Mouse (Mus musculus): ENCODE measurements around the gene Megf11. TPM values are rescaled to one million over a fixed set of nuclear protein-coding genes. Genes with fewer than 3 reads are reported as not detected.
"Not testable (repeated sequence)": the region's sequence is repeated elsewhere in the genome, so short reads cannot be mapped to it uniquely, and the experiment has no call there.

Gene Megf11
- polyA plus RNA-seq, 1 experiment, result not detected

GRCm38 (mm10) chr9:64652841-64653361 is 267.5 kb downstream of the Megf11 start:
- Histone ChIP-seq H3K4me1 (ENCODE audit: control insufficient read depth, insufficient read depth, insufficient read length, low read length) (no peaks in the 10 kb centered on the region), H3K4me3 (ENCODE audit: insufficient read depth, low read depth, low read length) (no peak overlapping the region), H3K27ac (replicated peaks; ENCODE audit: low read depth, low read length) (no peak overlapping the region)

GRCm38 (mm10) chr9:64654723-64655122 is 269.3 kb downstream of the Megf11 start:
- no peaks in the 10 kb centered on the region for H3K4me1 ChIP-seq (ENCODE audit: control insufficient read depth, insufficient read depth, insufficient read length, low read length)
- no peak overlapping the region for H3K4me3 ChIP-seq (ENCODE audit: insufficient read depth, low read depth, low read length)
- H3K27ac ChIP-seq (replicated peaks; ENCODE audit: low read depth, low read length), result no peak overlapping the region

DNA sequence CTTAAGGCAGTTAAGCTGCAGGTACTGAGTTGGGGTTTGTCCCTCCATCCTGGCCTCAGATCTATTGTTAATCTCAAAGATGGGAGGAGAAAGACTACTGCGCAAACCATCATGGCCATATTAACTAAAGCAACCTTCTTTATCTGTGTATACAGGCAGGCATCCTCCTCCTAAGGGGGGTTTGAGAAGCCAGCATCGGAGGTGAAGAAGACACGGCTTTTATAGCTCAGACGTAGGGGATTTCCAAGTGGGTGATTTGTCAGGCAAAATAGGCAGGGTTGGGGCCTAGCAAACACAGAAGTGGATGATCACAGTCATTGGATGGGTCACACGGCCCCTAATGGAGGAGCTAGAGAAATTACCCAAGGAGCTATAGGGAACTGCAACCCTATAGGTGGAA is 271.2 kb downstream of the Megf11 start:
- Histone ChIP-seq H3K4me3 (ENCODE audit: insufficient read depth, low read depth, low read length) (no peak overlapping the region), H3K27ac (replicated peaks; ENCODE audit: low read depth, low read length) (no peak overlapping the region), H3K4me1 (ENCODE audit: control insufficient read depth, insufficient read depth, insufficient read length, low read length) (no peaks in the 10 kb centered on the region)

- H3K27ac ChIP-seq (replicated peaks; ENCODE audit: low read depth, low read length), result no peak overlapping the region
Observed at GRCm38 (mm10) chr9:64660222-64660621, 274.8 kb downstream of the Megf11 start.

DNA sequence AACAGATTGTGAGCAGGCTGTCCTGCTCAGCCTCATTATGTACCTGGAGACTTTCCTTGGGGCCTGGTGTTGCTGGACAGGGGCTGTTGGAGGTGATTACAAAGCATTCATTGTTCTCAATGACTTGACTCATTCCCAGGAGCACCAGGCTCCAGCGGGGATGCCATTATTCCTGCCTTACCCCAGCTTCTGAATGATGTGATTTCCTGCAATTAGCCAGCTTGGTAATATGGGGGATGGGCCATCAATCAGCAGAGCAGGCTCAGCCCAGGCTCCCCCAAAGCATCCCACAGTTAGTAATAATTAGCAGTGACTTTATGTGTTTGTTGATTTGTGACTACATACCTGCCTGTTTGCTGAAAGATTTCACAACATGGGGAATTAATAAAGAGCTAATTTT is 279.2 kb downstream of the Megf11 start:
- H3K27ac ChIP-seq (replicated peaks; ENCODE audit: low read depth, low read length), result no peak overlapping the region
- no peaks in the 10 kb centered on the region for H3K4me1 ChIP-seq (ENCODE audit: control insufficient read depth, insufficient read depth, insufficient read length, low read length)
- H3K4me3 ChIP-seq (ENCODE audit: insufficient read depth, low read depth, low read length), result no peak overlapping the region

More at GRCm38 (mm10) chr9:64660222-64660621, 274.8 kb downstream of the Megf11 start:
- Histone ChIP-seq H3K4me3 (ENCODE audit: insufficient read depth, low read depth, low read length) (no peak overlapping the region), H3K4me1 (ENCODE audit: control insufficient read depth, insufficient read depth, insufficient read length, low read length) (no peaks in the 10 kb centered on the region)

- Histone ChIP-seq H3K27ac (replicated peaks; ENCODE audit: low read depth, low read length) (no peak overlapping the region), H3K4me3 (ENCODE audit: insufficient read depth, low read depth, low read length) (no peak overlapping the region), H3K4me1 (ENCODE audit: control insufficient read depth, insufficient read depth, insufficient read length, low read length) (no peaks in the 10 kb centered on the region)
Observed at GRCm38 (mm10) chr9:64666549-64666948, 281.1 kb downstream of the Megf11 start.

- no peak overlapping the region for H3K4me3 ChIP-seq (ENCODE audit: insufficient read depth, low read depth, low read length)
- H3K4me1 ChIP-seq (ENCODE audit: control insufficient read depth, insufficient read depth, insufficient read length, low read length), result no peaks in the 10 kb centered on the region
- no peak overlapping the region for H3K27ac ChIP-seq (replicated peaks; ENCODE audit: low read depth, low read length)
Observed at GRCm38 (mm10) chr9:64667513-64667912, 282.1 kb downstream of the Megf11 start.

DNA sequence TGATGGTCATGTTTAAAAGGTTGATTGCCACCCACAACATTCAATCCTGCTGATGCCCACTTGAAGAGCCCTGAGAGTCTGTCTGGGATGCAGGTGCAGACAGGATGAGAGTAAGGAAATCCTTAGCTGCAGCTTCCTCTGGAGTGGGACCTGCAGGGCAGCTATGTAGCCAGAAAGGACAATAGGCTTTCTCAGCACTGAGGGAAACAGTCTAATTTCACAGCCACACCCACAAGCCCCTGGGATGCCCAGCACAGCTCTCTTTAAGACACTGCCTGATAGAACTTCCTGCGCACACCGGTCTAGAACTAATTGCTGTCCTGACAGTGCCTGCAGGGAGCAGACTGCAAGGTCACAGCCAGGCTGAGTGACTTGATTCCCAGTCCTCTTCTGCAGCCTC is 282.6 kb downstream of the Megf11 start:
- Histone ChIP-seq H3K4me3 (ENCODE audit: insufficient read depth, low read depth, low read length) (no peak overlapping the region), H3K27ac (replicated peaks; ENCODE audit: low read depth, low read length) (no peak overlapping the region), H3K4me1 (ENCODE audit: control insufficient read depth, insufficient read depth, insufficient read length, low read length) (no peaks in the 10 kb centered on the region)

DNA sequence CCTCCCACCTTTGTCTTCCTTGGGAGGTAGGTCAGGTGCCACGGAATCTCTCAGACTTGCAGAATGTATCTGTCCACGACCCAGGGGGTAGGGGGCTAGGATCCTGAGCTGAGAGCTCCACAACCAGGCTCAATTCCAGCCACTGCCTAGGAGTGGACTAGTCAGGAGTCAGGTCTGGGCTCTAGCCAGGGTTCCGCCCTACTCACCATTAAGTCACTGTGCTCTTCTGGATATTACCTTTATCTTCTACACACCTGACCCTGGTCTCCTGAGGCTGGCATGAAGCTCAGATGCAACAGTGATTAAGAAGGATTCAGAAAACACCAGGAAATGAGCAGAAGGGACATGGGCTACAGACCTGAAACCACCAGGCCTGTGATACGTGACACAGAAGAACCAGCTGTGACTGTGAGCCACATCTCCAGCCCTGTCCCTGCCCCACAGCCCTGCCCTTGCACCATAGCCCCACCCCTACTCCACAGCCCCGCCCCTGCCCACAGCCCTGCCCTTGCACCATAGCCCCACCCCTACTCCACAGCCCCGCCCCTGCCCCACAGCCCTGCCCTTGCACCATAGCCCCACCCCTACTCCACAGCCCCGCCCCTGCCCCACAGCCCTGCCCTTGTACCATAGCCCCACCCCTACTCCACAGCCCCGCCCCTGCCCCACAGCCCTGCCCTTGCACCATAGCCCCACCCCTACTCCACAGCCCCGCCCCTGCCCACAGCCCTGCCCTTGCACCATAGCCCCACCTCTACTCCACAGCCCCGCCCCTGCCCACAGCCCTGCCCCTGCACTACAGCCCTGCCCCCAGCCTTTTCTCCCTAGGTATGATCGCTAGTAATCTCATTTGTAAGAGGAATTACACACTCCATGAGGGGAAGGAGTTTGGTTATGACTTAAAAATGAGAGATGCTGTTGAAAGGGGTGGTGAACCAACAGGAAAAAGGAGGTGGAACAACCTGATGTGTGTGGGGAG is 286.2 kb downstream of the Megf11 start:
- not testable (repeated sequence) for H3K27ac ChIP-seq (replicated peaks; ENCODE audit: low read depth, low read length); H3K4me3 ChIP-seq (ENCODE audit: insufficient read depth, low read depth, low read length); H3K4me1 ChIP-seq (ENCODE audit: control insufficient read depth, insufficient read depth, insufficient read length, low read length)

DNA sequence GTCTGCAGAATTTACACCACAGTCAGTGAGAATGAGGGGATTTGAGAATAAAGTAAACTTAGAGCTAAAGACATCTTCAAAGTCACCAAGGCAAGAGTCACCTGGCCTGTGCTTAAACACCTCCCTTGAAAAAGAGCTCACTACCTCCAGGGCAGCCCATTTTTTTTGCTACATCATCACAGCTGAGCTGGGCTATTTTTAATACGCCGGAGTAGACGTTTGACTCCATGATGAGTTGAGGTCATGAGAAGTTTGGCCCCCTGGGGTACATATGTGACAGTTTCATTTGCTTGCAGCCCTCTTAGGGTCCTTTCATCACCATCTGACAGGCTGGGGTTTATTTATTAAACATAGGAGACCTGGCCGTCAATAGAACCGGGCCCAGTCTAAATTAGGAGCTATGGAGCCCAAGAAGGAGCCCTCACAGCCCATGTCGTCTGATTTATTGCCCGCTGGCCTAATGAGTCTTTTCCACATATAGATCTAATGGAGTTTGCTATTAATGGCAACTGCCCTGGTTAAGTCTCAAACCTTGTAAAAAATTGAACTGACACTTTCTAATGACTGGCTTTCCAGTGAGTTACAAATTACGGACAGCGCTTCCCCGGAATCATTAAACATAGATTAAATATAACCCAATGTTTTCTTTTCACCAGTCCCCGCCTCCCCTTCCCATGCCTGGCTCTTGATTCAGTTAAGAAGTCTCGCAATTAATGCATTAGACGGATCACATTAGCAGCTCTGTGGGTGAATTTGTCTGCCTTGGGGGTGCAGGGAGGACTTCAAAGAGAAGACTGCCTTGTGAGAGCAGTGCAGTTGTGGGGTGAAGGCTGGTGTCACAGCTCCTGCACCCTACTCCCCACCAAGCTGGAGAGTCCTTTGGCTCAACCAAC is 301.9 kb downstream of the Megf11 start:
- Histone ChIP-seq H3K27ac (replicated peaks; ENCODE audit: low read depth, low read length) (no peak overlapping the region), H3K4me3 (ENCODE audit: insufficient read depth, low read depth, low read length) (no peak overlapping the region), H3K4me1 (ENCODE audit: control insufficient read depth, insufficient read depth, insufficient read length, low read length) (no peaks in the 10 kb centered on the region)

DNA sequence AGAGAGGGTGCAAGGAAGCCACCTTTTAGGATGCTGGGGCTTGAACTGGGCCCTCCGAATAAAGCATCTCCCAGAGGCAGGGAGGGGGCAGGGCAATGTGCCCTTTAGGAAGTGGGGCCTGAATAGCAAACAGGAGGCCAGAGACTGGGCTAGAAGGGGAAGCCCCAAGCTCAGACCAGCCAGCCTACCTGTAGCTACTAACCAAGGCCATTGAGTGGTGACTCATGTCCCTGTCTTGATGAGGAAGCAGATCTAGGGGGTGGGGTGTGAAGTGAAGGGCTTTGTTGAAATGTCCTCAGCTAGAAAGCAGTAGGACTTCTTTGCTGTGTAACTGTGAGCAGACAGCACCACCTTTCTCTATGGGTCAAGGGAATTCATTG is 302.6 kb downstream of the Megf11 start:
- Histone ChIP-seq H3K4me3 (ENCODE audit: insufficient read depth, low read depth, low read length) (no peak overlapping the region), H3K4me1 (ENCODE audit: control insufficient read depth, insufficient read depth, insufficient read length, low read length) (no peaks in the 10 kb centered on the region), H3K27ac (replicated peaks; ENCODE audit: low read depth, low read length) (no peak overlapping the region)

DNA sequence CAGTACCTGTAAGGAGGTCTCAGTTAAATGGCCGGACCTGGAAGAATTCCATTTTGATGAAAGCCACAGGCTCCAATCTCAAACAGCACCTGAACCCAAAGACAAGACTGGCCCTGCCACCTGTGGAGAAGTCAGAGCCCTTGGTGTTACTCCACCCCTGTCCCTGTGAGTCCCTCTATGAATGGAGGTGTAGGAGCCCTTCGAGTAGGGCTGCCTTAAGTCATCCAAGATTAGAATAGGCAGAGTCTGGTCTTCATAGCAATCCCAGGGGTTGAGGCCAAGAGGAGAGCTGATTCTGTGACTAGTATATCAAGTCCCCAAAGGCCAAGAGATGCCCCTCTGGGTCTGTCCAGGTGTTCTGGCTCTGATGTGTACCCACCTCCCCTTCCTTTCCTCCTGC is 305.3 kb downstream of the Megf11 start:
- Histone ChIP-seq H3K4me3 (ENCODE audit: insufficient read depth, low read depth, low read length) (no peak overlapping the region), H3K4me1 (ENCODE audit: control insufficient read depth, insufficient read depth, insufficient read length, low read length) (no peaks in the 10 kb centered on the region), H3K27ac (replicated peaks; ENCODE audit: low read depth, low read length) (no peak overlapping the region)

DNA sequence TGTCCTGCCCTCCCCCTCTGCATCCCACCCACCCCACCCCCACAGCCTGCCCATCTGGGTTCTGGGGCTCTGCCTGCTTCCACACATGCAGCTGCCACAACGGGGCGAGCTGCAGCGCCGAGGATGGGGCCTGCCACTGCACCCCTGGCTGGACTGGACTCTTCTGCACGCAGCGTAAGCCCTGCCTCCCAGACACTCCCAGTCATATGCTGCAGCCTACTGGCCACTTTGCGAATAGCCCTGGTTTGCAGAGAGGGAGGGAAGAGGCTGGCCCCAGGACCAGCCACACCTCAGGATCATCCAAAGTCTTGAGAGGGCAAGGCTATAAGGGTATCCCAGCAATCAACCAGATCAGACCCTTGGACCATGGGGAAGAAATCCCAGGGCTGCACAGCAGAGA is 305.8 kb downstream of the Megf11 start:
- Histone ChIP-seq H3K27ac (replicated peaks; ENCODE audit: low read depth, low read length) (no peak overlapping the region), H3K4me1 (ENCODE audit: control insufficient read depth, insufficient read depth, insufficient read length, low read length) (no peaks in the 10 kb centered on the region), H3K4me3 (ENCODE audit: insufficient read depth, low read depth, low read length) (no peak overlapping the region)

DNA sequence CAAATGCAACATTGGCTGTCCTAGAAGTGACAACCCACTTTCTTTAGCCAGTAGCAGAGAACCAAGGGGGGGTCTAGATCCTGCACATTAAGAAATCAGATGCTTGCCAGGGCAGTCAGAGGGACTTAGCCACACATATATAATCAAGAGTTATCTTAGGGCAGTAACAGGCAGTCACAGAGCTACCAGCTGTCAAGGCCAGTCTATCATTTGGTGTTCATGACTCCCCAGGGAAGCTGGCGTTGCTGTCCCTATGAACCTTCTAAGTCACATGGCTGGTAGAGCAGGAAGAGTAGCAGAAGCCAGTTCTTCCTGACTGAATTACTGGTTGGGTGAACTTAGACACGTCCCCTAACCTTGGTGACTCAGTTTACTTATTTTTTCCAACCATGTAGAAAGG is 307.7 kb downstream of the Megf11 start:
- no peak overlapping the region for H3K4me3 ChIP-seq (ENCODE audit: insufficient read depth, low read depth, low read length)
- no peaks in the 10 kb centered on the region for H3K4me1 ChIP-seq (ENCODE audit: control insufficient read depth, insufficient read depth, insufficient read length, low read length)
- no peak overlapping the region for H3K27ac ChIP-seq (replicated peaks; ENCODE audit: low read depth, low read length)

DNA sequence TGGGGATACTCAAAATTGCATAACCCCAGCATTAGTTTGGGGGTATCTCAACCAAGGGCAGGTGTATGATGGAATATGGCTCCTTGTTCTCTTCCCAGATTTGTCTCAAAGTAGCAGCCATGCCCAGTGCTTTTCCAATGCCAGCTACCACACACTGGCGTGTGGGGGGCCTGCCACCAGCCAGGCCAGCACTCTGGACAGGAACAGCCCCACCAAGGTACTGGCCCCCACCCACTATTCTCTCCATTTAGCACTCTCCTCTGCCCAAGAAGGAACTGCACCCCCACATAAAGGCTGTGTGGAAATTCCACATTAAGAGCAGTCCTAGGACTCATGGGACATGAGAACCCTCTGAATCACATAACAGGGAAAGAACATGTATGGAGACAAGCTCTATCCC is 309.8 kb downstream of the Megf11 start:
- Histone ChIP-seq H3K27ac (replicated peaks; ENCODE audit: low read depth, low read length) (no peak overlapping the region), H3K4me3 (ENCODE audit: insufficient read depth, low read depth, low read length) (no peak overlapping the region), H3K4me1 (ENCODE audit: control insufficient read depth, insufficient read depth, insufficient read length, low read length) (no peaks in the 10 kb centered on the region)

Measured in brown adipose tissue, adult 24 weeks (tissue).